Mouse (Mus musculus): ENCODE measurements around the gene Cpsf2. TPM values are rescaled to one million over a fixed set of nuclear protein-coding genes. Genes with fewer than 3 reads are reported as not detected.

The Cpsf2 gene
- polyA plus RNA-seq (2014; fragmentation: Illumina TruSeq; extraction: RNeasy Lipid Tissue Mini Kit (QIAGEN cat#74804)), result 53.4 TPM

GRCm38 (mm10) chr12:101975601-101976571, at the start of gene Cpsf2:
Cpsf2 (plus strand) TSS chr12:101975988.

GRCm38 (mm10) chr12:101957942-101958544, 17.7 kb upstream of the Cpsf2 start, which contains the start of gene Atxn3:
Atxn3 (minus strand) TSS chr12:101958246.

Other genes starting within 250 kb of the Cpsf2 start
- gene Fbln5, start 156.9 kb upstream of the Cpsf2 start, polyA plus RNA-seq (2014; fragmentation: Illumina TruSeq; extraction: RNeasy Lipid Tissue Mini Kit (QIAGEN cat#74804)), result 25.1 TPM
- 53.7 TPM for gene Trip11, start 62.7 kb upstream of the Cpsf2 start, polyA plus RNA-seq (2014; fragmentation: Illumina TruSeq; extraction: RNeasy Lipid Tissue Mini Kit (QIAGEN cat#74804))
- gene Atxn3, start 17.7 kb upstream of the Cpsf2 start, polyA plus RNA-seq (2014; fragmentation: Illumina TruSeq; extraction: RNeasy Lipid Tissue Mini Kit (QIAGEN cat#74804)), result 41.3 TPM
- 0.26 TPM for gene Slc24a4, start 152.7 kb downstream of the Cpsf2 start, polyA plus RNA-seq (2014; fragmentation: Illumina TruSeq; extraction: RNeasy Lipid Tissue Mini Kit (QIAGEN cat#74804))

All from ovary, adult 10 weeks (tissue).